Mouse (Mus musculus): ENCODE data around the gene H1foo.

DNA sequence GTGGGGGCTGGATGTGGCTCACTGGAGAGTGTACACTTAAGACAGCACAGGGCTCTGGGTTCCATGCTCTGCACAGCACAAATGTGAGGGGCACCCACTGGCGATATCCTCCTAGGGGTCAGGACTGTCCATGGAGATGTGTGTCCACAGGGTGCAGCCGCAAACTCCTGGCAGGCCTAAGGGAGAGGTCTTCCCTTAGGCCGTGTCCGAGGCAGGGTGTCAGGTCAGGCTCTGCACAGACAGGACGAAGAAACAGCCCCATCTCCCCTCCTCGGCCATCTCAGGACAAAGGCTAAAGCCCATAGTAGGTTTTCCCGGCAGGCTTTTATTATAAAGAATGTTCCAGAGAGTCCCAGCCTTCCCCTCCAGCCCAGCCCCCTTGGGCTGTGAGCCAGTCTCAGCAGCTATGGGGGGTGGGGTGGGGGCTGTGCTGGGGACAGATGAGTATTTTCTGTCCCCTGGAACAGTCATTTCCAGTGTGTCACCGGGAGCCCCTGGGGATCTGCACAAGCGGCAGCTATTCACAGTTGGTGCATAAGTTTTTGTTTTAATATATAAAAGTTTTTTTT, 9.9 kb downstream of the H1foo start:
- TF ChIP-seq CTCF (IDR thresholded peaks at IDR 0.05; ENCODE audit: insufficient read depth, low read length) (no peak), POLR2A (IDR thresholded peaks at IDR 0.05; ENCODE audit: borderline replicate concordance, extremely low read depth, low read depth, low read length) (no peak)
